Mouse (Mus musculus): ENCODE measurements at regions not wholly inside any gene's neighbourhood (a gene's known extent, or its start where the extent isn't known, plus 50 kb on each side); places are given as distances from the start of the nearest gene placed in this dataset.

DNA sequence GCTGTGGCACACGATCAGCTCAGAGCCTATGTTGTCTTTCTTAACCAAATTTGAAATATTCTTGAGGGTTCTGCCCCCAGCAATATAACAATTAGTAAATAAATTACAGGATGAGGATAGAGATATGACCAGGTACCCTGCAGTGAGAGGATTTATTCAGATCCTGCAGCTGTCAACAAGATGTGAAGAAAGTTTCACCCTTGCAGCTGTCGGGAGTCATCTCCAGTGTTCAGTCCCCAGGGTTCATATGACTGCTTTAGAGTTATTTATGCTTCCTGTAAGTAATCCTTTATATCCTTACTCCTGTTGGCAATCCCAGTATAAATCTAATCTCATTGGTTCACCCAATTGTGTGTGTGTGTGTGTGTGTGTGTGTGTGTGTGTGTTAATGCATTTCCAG lies 1372.1 kb upstream of the 1700008P02Rik start:
- no peak for DNase-seq

DNA sequence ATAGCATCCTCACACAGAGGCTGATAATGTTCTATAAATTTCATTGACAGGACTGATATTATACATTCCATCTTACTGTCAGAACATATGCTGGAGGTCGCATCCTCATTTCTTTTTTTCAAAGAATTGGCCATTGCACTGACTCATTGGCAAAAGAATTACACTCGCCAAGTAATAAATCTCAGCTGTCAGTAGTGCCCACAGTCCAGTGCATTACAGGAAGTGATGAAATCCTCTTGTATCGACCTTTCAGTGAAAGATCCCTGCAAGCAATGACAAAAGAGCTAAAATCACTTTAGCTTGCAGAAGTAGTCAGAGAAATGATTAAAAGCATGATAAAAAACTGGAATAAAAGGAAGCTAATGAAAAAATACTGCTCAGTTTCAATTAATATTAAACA lies 1353.0 kb upstream of the 1700008P02Rik start:
- DNase-seq: no peak

DNA sequence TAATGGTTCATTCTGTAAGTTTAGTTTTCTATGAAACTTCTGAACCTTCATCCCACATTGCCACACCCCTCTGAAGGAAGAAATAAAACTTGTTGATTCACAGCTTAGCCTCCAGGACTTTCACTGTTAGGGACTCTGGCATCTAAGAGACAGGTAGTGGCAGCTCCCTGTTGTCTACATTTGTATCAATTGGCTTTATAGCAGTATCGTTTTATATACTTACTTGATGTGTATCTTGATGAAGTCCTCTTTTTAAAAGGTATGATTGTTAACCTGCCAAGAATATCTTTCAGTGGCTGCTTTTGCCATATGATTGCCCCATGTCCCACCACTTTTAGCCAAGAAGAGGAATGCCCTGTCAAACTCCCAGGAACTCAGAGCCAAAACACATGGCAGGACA lies 1333.7 kb upstream of the 1700008P02Rik start:
- no peak for DNase-seq

DNA sequence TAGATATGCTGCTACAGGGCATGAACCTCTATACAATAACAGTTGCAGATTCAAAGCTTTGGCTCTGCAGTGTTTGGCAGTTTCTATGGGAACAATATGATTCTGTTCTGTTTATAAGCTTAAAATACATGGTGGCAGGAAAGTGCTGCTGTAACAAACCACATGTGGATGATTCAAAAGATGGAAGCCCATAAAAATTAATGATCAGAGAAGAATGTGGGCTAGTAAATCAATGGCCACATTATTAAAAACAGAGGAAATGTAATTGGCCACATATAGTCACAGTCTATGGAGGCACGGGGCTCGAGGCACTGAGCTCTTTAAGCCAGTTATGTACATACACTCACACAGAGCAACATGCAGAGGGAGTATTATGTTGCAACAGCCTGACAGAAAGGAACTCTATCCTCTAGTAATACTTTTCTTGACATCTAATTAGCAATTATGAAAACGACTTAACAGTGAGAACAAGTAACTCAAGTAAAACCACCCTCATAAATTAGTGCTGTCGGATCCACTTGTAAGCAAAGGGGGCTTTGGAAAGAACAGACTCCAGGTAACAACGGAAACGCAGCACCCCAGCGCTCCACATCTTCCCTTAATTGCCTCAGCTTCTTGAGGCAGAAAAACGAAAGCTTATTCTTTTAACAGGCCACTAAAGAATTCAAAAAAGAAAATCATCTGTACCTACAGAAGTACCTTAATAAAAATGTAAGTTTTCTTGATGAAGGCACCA lies 1323.6 kb upstream of the 1700008P02Rik start:
- DNase-seq: no peak

Data from lung, postnatal 4 days (tissue).